Mouse (Mus musculus): ENCODE data around the gene Gphn.
A peak's percentile ranks its signal among the peaks of the same experiment; 100 is the strongest.
"Not testable (repeated sequence)": the region's sequence is repeated elsewhere in the genome, so short reads cannot be mapped to it uniquely, and the experiment has no call there.

The Gphn gene

DNA sequence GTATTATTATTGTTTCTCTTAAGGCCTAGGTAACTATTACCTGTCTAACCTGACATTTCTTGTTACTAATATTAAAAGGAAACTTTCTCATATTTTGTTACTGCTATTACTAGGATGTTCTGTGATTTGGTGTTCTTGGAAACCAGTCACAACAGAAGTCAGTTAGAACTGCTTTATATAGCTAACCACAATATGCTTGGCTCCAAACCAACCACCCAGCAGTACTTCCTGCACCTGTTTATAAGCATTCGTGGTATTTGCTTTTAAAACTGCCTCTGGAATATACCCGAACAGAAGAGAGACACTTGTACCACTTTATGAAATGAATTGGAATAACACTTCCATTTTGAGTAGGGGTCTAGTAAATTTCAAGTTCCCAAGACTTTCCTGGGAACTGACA is 130.3 kb downstream of the Gphn start:
- no peak for DNase-seq (ENCODE audit: low spot score)

DNA sequence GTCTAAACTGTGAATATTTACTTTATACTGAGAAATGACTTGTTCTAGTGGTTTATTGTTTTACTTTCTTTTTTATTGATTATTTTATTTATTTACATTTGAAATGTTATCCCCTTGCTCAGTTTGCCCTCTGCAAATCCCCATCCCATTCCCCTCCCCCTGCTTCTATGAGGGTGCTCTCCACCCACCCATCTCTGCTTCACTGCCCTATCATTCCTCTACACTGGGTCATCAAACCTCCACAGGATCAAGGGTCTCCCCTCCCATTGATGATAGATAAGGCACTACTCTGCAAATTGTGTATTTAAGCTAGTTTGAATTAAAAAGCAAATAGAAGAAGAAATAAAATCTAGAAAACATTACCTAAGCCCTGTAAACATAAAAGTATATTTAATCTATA is 163.1 kb downstream of the Gphn start:
- DNase-seq (ENCODE audit: low spot score): no peak

DNA sequence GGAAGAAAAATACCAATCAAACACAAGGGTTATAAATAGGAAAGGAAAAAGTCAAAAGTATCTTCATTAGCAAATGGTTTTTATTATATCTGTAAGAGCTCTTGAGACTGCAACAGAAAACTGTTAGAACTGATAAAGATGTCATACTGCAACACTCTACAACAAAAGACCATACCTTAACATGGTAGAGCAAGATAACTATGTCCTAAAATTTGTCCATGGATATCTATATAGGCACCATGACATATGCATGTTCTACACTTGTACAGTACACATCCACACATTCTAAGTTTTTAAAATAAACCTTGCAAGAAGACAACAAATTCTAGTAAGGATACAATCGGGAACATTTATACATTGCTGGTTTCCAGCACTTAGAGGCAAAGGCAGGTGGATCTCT is 169.1 kb downstream of the Gphn start:
- DNase-seq (ENCODE audit: low spot score): no peak

DNA sequence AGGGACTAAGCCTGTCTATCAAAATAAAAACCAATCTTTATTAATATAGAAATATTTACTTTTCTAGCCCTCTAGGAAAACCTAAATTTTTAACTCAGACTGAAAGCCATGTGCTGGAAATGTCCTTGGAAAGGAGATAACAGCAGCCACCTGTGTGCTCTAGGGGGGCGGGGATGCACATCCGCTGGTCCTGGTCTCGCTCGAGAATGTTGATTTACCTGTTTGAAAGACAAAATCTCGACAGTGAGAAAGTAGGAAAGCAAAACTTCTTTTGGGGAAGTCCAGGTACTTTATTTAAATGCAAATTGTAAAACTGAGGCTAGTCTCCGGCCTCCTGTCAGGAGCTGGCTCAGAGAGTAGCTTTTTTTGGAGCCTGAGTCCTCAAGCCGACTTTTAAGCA is 181.3 kb downstream of the Gphn start:
- not testable (repeated sequence) for DNase-seq (ENCODE audit: low spot score)

DNA sequence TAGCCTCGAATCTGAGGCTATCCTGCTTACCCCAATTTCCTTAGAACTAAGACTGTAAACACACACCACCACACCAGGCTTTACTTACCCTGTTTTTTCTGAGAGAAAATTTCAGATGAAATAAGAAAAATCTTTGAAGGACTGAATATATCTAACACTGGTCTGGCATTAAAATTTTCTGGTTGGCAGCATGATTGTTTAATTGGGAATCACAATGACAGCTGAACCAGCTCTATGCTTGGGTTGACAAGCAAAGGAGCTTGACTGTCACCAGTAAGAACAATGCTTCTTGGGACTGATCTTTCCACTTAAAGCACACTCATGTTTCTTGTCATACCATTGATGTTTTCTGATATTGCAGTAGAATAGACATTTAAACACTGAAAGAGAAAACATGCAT is 296.0 kb downstream of the Gphn start:
- DNase-seq (ENCODE audit: low spot score): no peak

DNA sequence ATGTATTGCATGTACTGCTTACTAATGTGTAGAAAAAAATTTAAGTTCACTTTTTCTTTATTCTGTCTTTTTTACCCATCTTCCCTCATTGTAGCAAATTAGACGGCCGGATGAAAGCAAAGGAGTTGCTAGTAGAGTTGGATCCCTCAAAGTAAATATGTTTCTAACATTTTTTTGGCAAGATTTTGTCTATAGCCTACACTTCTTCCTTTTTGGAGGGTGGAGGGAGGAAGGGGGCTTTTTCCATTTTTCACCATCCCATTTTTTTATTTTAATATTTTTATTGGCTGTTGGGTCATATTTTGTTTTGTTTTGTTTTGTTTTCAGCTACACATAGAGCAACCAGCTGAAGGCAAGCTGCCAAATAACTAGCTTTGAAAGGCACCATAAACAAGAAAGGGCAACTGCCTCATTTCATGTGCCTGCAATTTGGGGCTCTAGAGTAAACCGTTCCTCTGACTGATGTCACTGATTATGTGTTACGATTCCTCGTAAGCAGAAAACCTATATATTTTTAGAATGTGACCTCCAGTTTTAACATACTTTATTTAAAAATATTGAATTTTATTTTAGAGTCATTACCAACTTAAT is 296.7 kb downstream of the Gphn start:
- DNase-seq (ENCODE audit: low spot score): no peak

DNA sequence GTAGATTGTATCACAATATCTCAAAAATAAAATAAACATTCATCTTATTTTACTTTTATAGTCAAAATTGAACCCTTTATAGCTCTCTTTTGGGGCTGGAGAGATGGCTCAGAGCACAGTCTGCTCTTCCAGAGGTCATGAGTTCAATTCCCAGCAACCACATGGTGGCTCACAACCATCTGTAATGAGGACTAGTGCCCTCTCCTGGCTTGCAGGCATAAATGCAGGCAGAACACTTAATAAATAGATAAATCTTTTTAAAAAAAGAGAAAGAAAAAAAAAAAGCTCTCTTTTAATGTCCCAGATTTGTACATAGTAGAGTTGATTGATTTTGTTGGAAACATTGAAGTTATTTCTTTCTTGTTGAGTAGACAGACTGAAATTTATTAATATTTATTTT is 311.4 kb downstream of the Gphn start:
- not testable (repeated sequence) for DNase-seq (ENCODE audit: low spot score)

DNA sequence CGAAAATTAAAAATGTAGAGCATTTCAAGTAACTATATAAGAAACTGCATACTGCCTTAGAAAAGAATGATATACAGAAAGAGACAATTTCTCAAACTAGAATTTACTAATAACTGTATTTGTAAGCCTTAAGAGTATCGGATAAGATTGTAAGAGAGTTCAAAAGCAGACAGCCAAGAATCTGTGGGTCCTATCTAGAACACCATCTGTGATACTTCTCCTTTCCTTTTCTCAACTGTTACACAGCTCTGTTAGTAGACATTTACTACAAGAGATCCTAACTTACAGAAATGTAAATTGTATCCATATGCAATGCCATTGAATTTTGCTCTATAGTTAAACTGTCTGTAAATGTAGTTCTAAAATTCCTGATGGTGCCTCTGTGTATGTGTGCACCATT is 324.7 kb downstream of the Gphn start:
- DNase-seq (ENCODE audit: low spot score): no peak

DNA sequence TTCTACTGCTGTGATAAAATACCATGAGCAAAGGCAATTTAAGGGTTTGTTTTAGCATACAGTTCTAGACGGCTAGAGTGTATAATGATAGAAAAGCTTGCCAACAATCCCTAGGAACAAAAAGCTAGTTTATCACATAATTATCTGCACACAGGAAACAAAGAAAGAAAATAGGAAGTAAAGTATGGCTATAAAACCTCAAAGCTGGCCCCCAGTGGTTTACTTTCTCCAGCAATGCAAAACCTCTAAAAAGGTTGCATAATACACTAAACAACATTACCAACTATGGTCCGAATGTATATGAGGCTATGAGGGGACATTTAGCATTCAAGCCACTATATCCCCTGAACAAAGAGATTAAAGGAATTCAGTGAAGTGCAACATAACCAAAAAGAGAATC is 405.6 kb downstream of the Gphn start:
- DNase-seq (ENCODE audit: low spot score): no peak

DNA sequence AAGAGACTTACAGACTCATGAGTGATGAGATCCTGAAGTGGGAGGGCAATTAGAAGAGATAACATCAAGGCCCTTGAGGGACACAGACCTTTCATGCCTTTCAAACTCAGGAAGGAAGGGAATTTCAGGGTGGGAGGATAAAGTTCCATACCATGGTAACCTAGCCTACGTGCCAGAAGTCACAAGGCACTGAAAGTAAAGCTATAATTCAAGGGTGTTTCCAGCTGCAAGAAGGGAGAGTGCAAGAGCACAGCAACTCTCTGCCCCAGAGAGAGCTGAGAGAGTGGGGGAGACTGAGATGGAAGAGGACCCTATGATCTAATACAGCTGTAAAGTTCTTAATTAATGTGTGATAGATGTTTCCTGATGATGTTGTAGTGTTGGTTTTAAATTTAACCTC is 413.3 kb downstream of the Gphn start:
- no peak for DNase-seq (ENCODE audit: low spot score)

DNA sequence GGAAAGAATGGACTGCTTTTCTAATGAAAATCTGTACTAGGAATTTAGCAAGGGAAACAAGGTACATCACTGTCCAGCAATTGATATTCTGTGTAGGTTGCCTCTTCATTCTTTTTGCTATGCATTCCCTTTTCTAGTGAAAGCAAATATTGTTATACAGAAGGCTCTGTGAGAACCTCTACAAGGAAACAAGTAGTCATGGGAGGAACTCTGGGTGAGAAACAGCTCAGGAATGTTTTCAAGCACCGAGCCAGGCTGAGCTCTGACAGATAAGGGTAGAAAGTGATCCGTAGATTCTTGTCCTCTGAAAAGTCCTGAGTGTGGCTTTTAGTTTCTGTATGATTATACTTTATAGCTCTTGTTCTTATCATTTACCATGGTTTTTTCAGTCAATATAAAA is 413.9 kb downstream of the Gphn start:
- no peak for DNase-seq (ENCODE audit: low spot score)

DNA sequence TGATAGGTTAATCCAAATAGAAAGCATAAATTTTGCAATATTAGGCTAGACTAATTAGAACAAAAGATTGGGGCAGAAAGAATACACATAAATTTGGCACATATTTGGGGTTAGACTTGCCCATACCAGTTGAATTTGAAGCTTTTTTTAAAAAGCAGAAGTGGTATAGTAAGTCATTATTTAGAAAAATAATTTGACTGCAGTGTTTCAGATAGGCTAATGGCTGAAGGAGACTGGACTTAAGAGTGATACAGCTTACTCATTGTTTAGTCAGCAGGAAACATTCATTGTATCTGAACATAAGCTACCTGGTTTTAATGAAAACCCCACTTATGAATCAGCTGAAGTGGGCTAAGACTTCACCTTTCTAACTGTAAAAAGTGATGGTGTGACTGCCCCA is 415.0 kb downstream of the Gphn start:
- DNase-seq (ENCODE audit: low spot score): no peak

DNA sequence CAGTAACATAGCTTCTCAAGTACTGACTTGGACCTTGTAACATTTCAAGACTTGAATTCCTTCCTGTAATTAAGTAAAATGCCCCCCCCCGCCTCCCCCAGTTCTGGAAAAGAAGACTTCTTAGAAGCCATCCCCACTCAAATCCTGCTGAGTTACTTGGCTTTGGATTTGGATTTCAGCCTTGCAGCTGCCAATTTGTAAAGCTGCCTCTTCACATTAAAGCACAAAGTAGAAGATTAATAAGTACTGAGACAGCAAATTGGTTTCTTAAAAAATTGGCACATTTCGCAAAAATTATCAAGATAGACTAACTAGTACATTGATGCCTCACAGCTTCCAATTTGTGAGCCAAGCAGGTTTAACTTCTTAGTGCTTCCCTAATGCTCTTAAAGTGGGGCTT is 417.5 kb downstream of the Gphn start:
- no peak for DNase-seq (ENCODE audit: low spot score)

DNA sequence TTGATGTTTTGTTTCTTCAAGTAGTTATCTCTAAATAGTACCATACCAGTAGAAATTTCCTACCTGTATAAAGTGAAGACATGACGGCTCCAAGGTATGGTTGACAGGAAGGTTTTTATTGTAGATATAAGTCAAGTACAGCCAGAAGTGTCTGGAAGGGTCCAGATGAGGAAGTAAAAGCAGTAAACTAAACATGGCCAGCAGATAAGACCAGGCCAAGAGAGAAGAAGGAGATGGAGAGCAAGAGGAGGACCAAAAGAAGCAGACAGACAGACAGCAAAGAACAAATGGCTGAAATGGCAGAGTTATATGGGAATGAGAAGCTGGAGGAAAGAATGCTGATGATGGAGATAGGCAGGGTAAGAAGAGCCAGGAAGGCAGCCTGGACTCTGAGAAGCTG is 419.1 kb downstream of the Gphn start:
- no peak for DNase-seq (ENCODE audit: low spot score)

DNA sequence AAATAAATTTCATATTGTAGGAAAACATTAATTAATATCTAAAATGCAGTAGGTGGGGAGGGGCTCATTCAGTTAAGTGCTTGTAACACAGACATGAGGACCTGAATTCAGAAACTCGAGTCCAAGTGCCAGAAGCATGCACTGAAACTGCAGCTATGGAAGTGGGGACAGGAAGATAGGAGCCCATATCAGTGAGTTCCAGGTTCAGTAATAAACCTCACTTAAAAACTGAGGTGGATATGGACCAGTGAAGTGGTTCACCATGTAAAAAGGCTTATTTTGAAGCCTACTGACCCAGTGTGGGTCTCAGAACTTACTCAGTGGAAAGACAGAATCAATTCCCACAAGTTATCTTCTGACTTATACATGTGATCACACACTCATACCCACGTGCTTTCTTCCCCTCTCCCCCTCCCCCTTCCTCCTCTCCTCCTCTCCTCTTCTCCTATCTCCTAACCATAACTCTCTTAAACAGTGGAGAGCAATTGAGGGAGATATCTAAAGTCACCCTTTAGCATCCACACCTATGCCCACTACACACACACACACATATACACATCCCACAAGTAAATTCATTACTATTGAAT is 433.6 kb downstream of the Gphn start:
- DNase-seq (ENCODE audit: low spot score): peak; percentile 6

DNA sequence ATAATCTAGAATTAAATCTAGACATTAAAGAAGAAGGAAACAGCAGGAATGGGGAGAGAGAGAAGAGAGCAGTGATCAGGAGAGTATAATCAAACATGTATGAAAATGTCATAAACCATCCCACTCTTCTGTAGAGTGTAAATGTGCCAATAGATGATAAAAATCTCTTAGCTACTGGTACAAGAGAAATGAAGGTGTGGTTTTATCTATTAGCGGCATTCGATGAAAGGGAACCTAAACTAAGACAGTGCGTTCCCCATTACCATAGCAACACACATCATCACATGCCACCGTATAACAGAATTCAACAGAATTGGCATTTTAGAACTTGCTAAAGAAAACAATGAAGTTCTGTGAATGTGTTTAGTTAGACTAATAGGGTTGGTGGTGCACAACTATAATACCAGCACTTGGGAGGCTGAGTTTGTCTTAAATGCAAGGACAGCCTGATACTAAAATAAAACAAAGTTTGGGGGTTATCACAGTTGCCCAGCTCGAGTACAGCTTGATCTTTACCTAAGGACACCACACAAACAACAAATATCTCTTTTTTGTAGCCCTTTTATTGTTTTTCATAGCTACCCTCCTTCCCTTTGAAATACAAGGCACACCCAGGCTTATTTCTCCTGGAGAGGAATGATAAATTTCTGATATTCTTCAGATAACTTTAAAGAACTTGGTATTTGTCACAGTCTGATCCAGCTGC is 452.1 kb downstream of the Gphn start:
- peak; percentile 22 for DNase-seq (ENCODE audit: low spot score)

DNA sequence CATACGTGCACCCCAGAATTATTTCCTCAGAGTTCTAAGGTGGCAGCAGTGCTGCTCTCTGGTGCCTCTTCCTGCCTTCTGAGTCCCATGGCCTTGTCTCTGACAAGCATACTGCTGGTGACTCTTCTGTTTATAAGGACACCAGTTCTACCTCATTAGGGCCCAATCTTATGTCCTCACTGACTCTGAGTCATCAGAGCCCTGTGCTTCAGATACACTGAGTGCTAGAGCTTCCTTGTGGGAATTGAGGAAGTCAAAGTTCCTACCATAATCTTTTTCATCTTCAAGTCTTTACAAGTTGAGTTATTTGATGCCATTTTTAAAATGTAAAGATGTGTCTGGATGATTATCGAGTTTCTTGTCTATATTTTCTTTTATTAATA is 452.6 kb downstream of the Gphn start:
- peak; percentile 23 for DNase-seq (ENCODE audit: low spot score)

DNA sequence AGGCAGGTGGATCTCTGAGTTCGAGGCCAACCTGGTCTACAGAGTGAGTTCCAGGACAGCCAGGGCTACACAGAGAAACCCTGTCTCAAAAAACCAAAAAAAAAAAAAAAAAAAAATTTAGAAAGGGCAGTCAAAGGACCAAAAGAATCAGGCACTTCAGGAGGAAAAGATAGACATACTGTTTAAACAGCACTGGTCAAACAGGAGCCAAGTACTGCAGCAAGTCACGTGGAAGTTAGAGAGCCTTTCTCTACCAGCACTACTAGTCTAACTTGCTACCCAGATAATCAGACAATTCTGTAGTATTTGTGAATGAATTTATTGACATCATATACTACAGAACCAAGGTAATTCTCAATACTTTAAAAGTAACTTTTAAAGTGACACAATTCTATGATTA is 454.9 kb downstream of the Gphn start:
- DNase-seq (ENCODE audit: low spot score): no peak

DNA sequence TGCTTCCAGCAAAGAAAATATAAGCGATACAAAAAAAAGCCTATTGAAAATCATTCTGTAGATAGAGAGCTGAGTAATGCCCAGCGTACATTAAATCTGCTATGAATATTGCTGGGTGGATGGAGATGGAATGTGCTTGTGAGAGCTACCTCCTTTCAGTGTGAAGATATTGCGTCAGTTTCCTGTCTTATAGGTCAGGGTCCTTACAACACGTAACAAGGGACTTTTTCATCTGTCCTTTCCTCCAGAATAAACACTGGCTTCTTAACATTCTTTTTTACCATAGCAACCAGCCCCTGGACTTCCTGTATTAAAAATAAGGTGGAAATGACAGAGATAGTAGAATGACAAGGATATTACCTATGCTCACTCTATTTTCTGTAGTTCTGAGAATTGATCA is 456.1 kb downstream of the Gphn start:
- DNase-seq (ENCODE audit: low spot score): no peak

DNA sequence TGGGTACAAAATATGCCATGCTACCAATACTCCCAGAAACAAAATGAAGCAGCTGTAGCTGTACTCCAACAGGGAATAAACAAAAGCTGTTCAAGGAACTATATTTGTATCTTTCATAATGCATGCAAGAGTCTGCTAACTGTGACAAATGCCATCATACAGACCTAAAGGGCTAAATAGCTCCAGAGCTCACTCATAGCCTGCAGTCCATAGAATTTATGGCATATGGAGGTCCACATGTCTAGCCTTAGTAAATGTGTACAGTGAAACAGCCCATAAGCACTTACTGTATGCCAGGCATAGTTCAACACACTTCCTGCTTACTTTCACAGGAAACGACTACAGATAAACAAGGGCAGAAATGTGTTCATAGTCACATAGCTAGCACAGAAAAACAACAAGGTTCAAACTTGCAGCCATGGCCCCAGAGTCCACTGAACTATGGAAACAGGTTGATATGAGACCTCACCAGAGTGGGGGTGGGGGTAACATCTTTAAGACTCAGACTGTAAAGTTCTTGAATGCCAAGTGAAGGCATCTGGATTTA is 459.6 kb downstream of the Gphn start:
- DNase-seq (ENCODE audit: low spot score): no peak

DNA sequence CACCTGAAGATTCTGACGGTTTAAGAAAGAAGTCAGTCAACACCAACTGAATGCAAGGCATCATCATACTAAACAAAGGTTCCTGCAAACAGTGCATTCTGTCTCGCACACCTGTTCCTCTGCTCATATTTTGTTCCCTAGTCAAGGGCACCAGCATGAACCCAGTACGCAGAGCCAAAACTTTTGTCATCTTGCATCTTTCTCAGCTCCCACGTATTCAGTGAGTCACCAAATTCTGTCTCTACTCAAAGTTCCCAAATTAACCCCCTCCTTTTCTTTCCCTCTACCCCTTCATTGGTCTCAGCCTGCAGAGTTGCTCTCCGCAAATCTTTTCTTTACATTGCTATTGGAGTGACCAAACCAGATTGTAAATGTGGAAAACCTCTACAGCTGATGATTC is 462.7 kb downstream of the Gphn start:
- DNase-seq (ENCODE audit: low spot score): no peak

DNA sequence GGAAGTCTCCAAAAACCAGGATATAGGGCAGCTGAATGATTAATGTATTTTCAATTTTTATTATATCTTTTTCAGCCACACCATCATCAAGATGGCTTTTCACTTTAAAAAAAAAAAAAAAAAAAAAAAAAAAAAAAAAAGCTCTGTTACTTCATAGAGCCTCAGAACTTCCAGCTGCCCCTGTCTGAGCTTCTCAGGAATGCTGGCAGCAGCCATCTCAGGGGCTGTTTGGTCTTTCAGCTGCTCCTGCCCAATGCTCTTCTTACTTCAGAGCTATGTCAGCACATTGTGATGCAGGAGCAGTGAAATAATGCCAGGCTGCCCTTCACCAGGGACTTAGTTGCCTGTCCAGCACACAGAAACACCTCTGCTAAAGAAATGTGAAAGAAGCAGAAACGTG is 465.1 kb downstream of the Gphn start, which contains the start of gene Fam71d:
Fam71d (plus strand) TSS at position 211 of the 400 bp plus-strand sequence.
- DNase-seq (ENCODE audit: low spot score): no peak

DNA sequence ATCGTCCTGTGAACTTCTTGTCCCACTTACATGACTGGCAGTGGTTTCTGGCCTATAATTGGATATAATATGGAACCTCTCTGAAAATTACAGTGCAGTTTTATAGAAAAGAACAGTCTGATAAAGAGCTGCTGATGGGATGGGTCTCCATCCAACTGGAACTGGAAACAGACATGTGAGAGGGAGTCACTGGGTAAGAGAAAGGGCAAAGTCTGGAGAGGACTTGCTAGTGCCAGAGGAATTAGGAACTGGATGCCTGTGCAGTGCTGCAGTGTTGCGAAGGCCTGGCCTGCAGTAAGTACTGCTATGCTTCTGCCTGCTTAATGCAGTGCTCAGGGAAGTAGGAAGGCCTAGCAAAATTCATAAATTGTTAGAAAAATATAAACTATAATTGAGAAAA is 467.1 kb downstream of the Gphn start:
- DNase-seq (ENCODE audit: low spot score): no peak

DNA sequence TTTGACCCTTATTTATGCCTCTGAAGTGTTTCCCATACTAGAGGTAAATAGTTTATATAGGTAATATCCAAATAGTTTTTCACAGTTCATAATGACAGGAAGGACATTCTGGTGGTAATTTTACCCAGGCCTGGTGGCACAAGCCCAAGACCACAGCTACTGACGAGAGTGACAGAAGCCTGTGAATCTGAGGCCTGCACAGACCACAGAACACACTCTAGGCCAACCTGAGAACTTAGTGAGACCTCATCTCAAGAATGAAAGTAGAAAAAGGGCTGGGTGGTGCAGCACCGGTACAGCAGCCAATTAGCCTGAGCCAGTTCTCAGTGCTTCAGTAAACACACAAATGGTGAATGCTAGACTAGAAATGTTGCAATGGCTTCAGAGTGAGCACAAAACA is 491.6 kb downstream of the Gphn start:
- no peak for DNase-seq (ENCODE audit: low spot score)

All from c-Kit-positive CD71-positive TER-119-positive erythroid progenitor cells, embryonic 14.5 days (primary cell).